Mouse (Mus musculus): ENCODE measurements at regions not wholly inside any gene's neighbourhood (a gene's known extent, or its start where the extent isn't known, plus 50 kb on each side); places are given as distances from the start of the nearest gene placed in this dataset.

DNA sequence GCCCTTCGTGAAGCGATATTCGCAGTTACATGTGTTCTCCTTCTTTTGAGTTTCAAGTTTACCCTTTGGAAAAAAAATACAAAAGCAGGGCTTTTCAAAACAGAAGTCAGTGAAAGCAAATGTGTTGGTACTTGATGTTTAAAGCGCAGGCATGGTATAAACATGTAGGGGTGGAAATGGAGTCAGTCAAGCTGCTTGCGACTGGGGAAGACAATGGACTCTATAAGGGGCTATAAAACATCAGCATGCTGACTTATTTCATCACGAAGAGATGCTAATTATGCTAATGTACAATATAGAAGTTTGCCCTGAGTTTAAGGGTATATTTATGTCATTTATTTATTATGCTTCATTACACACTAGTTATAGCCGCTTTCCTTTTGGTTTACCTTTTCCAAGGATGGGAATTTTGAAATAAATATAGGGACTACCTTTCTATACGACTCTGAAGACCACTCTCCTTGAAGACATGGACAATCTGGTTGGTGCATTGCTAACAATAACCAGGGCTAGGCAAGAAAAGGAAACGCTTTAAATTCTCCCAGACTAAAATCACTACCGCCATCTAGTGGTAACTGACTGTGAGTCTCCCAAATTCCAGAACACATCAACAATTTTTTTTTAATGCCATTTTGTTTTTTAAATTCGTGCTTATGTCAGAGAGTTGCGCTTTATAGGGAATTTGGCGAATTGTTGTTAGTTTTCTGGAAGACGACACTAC is 71.9 kb upstream of the G2e3 start:
- TF ChIP-seq CTCF (conservative IDR thresholded peaks at IDR 0.05; ENCODE audit: insufficient read depth, insufficient read length, low read depth, low read length), result no peak
- TF ChIP-seq POLR2A (IDR thresholded peaks at IDR 0.05; ENCODE audit: low read depth, low read length), result no peak

Measured in kidney, adult 2 months (tissue).